Mouse (Mus musculus): ENCODE results near the gene Nppa.

DNA sequence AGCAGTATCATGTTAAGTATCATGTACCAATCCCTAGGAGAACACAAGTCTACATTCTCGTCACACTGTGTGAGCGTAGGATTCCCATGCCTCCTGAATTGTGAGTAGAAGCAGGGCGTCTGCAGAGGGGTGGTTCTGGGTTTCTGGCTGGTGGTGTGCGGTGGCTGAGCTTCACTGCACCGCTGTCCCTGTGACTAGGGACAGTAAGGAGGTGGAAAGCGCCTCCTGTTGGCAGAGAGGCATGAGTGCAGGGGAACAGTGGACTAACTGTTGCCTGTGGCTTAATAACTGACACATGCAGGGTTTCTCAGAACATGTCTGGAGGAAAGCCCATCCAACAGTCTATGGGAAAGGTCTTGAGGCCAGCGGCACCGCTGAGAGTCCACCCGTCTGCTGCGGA lies 14.9 kb downstream of the Nppa start:
- TF ChIP-seq EP300 (IDR thresholded peaks at IDR 0.05; ENCODE audit: low read depth in 1 of 2, low read length in 2 of 2) (no peak), ZKSCAN1 (IDR thresholded peaks at IDR 0.05; ENCODE audit: low read depth, low read length) (no peak), POLR2AphosphoS2 (IDR thresholded peaks at IDR 0.05; ENCODE audit: low read length) (no peak)
